Mouse (Mus musculus) heart, embryonic 11.5 days (tissue): ENCODE measurements around the gene Gpr107. TPM values are rescaled to one million over a fixed set of nuclear protein-coding genes. Genes with fewer than 3 reads are reported as not detected.
A peak's percentile ranks its signal among the peaks of the same experiment; 100 is the strongest.

Source experiments
- ATAC-seq: fragments of 200-750 bp; cut with Nextera tagmentation; replicated peaks from 2 replicates; pipeline ENCODE4 v1.8.0; 2017; ENCODE audit warnings: moderate library complexity; ENCODE audit not compliant: insufficient number of reproducible peaks, low FRiP score, low TSS enrichment
- H3K27ac ChIP-seq: fragments of 300-500 bp; sonication (generic); 2 replicates; pipeline ENCODE4 v1.5.1; 2014; ENCODE audit warnings: mild to moderate bottlenecking, low read depth, low read length
- H3K27me3 ChIP-seq: fragments of 300-500 bp; sonication (generic); 2 replicates; pipeline ENCODE4 v1.6.1; 2014; ENCODE audit warnings: mild to moderate bottlenecking, low read length, mixed read lengths; ENCODE audit not compliant: control insufficient read depth, insufficient read depth
- H3K36me3 ChIP-seq: fragments of 300-500 bp; sonication (generic); 2 replicates; pipeline ENCODE4 v1.6.1; 2014; ENCODE audit warnings: mild to moderate bottlenecking, low read length, moderate library complexity, mixed read lengths; ENCODE audit not compliant: control insufficient read depth, insufficient read depth
- H3K4me1 ChIP-seq: fragments of 300-500 bp; sonication (generic); 2 replicates; pipeline ENCODE4 v1.6.1; 2014; ENCODE audit warnings: low read length; ENCODE audit not compliant: control insufficient read depth, insufficient read depth
- H3K4me2 ChIP-seq: fragments of 300-500 bp; sonication (generic); 2 replicates; pipeline ENCODE4 v1.6.1; 2014; ENCODE audit warnings: mild to moderate bottlenecking, moderate library complexity
- H3K4me3 ChIP-seq: fragments of 300-500 bp; sonication (generic); 2 replicates; pipeline ENCODE4 v1.5.1; 2014; ENCODE audit warnings: low read depth, low read length
- H3K9ac ChIP-seq: fragments of 300-500 bp; sonication (generic); 2 replicates; pipeline ENCODE4 v1.6.1; 2014; ENCODE audit warnings: mild to moderate bottlenecking, low read depth, low read length, moderate library complexity
- H3K9me3 ChIP-seq: fragments of 300-500 bp; sonication (generic); replicated peaks from 2 replicates; pipeline ENCODE4 v1.6.1; 2016; ENCODE audit warnings: low read length; ENCODE audit not compliant: control insufficient read depth
- WGBS: fragments of 180-500 bp; shearing (Covaris S2); extraction: QIAGEN DNeasy Blood & Tissue Kit; methylation state at CpG from one replicate; pipeline ENCODE4 v1.1.7; 2014; ENCODE audit not compliant: insufficient replicate concordance; 5-methylcytosine and 5-hydroxymethylcytosine counted together
- polyA plus RNA-seq: library from polyadenylated mRNA; unstranded; fragments of >200 nt; fragmentation: Nextera tagmentation; extraction: Ambion mirVana; gene quantifications from 2 replicates; pipeline ENCODE4 v1.2.1, GENCODE M21; 2014

The Gpr107 gene
- polyA plus RNA-seq, 1 experiment from 2014 or later = 30.4 TPM

DNA sequence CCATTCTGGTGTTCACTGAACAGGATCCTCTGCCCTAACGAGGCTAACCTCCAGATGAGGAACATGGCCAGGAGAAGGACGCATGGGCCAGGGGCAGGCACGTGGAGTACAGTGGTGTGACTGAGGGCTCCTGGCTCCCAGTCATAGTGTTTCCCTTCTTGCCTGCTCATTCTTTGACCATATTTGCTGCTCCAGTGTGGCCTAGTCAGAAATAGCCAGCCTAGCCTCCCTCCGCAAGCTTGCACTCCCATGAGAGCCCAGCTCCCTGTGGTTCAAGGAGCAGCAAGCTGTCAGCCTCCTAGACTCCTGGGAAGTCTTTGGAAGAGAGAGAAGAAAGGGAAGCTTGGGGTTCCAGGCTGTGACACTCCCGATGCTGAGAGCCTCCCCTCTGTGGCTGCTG, 52.6 kb downstream of the Gpr107 start:
- H3K4me1 ChIP-seq = peaks cover 73% of the 10 kb centered on the region
- 57% methylated on average over 5 of the region's 5 CpGs for WGBS
- 0 out of 2 replicates have a peak overlapping the region, but pooled peaks have one; percentile 39 for H3K9ac ChIP-seq
- no peak for ATAC-seq
- no peak overlapping the region for H3K4me2 ChIP-seq
- H3K4me3 ChIP-seq = no peak overlapping the region
- no peaks in the 10 kb centered on the region for H3K27me3 ChIP-seq
- H3K9me3 ChIP-seq = no peaks in the 10 kb centered on the region
- 0 out of 2 replicates have a peak, but pooled peaks cover 7% of the 10 kb centered on the region for H3K36me3 ChIP-seq
- peak overlapping the region; percentile 18 for H3K27ac ChIP-seq

DNA sequence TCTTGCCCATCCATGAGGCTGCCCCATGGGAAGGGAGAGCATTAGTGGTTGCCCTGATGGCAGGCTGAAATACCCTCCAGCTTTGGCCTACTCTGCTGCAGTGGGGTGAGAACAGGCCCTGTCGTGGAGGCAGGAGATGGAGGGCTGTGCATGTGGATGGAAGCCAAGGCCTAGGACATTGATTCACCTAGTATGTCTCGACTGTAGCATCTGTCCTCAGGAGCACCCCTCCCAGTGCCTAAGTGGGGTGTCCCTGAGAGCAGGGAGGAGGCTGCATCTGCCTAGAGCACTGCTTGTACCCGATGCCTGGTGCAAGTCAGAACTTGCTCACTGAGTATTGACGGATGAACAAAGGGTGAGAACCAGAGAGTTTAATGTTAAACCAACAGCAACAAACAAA, 54.1 kb downstream of the Gpr107 start:
- 0 out of 2 replicates have a peak, but pooled peaks cover 4% of the 10 kb centered on the region for H3K36me3 ChIP-seq
- peak overlapping the region; percentile 41; the same call in 1 of the 2 replicates for H3K27ac ChIP-seq

DNA sequence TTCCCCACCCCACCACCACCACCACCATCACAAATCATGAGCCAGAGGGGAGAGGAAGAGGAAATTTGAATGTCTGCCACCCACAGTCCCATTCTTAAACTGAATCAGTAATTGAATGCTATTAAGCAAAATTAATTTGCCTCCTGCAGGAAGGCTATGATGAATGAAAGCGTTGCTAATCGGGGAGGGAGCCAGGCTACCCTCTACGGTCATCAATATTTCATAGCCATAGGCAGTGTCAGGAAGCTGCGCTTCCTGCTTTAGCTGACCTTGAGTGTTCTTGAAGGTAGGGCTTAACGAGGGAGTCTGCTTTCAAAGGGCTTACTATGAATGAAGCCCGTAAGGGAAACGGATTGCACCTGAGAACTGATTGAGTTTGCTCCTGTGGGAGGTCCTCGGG, 54.8 kb downstream of the Gpr107 start:
- Histone ChIP-seq H3K27me3 (no peaks in the 10 kb centered on the region), H3K4me3 (no peak overlapping the region), H3K4me1 (peaks cover 73% of the 10 kb centered on the region), H3K9me3 (no peaks in the 10 kb centered on the region), H3K27ac (peak overlapping the region; percentile 72; the same call in 1 of the 2 replicates), H3K36me3 (peaks cover 4% of the 10 kb centered on the region; the same call in 1 of the 2 replicates), H3K4me2 (no peak overlapping the region), H3K9ac (0 out of 2 replicates have a peak overlapping the region, but pooled peaks have one; percentile 28)
- ATAC-seq = no peak
- WGBS = 72% methylated on average over 8 of the region's 8 CpGs

More for the DNA sequence above, 54.1 kb downstream of the Gpr107 start:
- Histone ChIP-seq H3K9me3 (no peaks in the 10 kb centered on the region), H3K4me2 (no peak overlapping the region), H3K4me1 (peaks cover 73% of the 10 kb centered on the region), H3K9ac (no peak overlapping the region), H3K27me3 (no peaks in the 10 kb centered on the region), H3K4me3 (no peak overlapping the region)
- WGBS = 79% methylated on average over 4 of the region's 4 CpGs
- no peak for ATAC-seq

DNA sequence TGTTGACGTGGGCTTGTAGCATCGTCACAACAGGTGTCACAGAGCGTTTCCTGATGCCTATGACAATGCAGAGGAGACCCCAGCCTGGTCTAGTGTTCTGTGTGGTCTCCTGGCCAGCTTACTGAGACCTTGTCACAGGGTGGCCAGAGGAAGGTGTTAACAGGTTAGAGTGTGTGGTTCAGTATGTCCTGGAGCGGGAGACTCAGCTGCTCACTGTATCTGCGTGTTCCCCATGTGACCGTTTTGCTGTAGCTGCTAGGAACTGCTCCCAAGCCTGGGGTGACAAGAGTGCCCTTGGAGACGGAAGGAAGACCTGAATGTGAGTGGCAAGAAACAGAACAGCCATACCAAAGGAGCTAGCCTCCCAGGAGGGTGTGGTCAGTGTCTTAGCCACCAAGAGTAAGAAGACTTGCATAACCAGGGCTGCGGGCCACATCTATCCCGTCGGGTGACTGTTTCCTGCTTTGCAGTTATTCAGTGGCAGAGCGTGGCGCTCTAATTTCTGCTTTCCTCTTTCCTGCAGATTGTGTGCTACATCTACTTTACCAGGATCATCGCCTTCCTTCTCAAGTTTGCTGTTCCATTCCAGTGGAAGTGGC, 56.5 kb downstream of the Gpr107 start:
- peaks cover 74% of the 10 kb centered on the region for H3K4me1 ChIP-seq
- H3K4me3 ChIP-seq = no peak overlapping the region
- H3K36me3 ChIP-seq = peaks cover 6% of the 10 kb centered on the region; the same call in 1 of the 2 replicates
- 71% methylated on average over 13 of the region's 13 CpGs for WGBS
- no peak overlapping the region for H3K4me2 ChIP-seq
- no peak for ATAC-seq
- no peak overlapping the region for H3K9ac ChIP-seq
- H3K27me3 ChIP-seq = no peaks in the 10 kb centered on the region
- H3K9me3 ChIP-seq = no peaks in the 10 kb centered on the region
- H3K27ac ChIP-seq = peak overlapping the region; percentile 72

DNA sequence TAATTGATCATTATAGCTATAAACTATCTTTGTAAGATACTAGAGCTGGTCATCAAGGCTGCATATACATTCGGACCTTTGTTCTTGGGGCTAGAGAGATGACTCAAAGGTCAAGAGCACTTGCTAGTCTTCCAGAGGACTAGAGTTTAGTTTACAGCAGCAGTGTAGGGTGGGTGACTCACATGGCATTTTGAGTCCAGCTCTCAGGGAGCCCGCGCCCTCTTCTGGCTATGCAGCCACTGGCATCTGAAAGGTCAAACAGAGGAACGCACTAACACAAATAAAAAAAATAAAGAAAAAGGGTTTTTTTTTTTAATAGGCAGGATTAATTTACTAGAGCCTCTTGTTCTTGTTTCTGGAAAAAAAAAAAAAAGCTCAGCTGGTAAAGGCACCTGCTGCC, 57.4 kb downstream of the Gpr107 start:
- peaks cover 81% of the 10 kb centered on the region for H3K4me1 ChIP-seq
- H3K4me2 ChIP-seq = no peak overlapping the region
- WGBS = 82% methylated on average over 4 of the region's 4 CpGs
- no peaks in the 10 kb centered on the region for H3K27me3 ChIP-seq
- H3K4me3 ChIP-seq = no peak overlapping the region
- no peak for ATAC-seq
- H3K9me3 ChIP-seq = no peaks in the 10 kb centered on the region
- no peak overlapping the region for H3K9ac ChIP-seq
- peaks cover 6% of the 10 kb centered on the region; the same call in 1 of the 2 replicates for H3K36me3 ChIP-seq
- peak overlapping the region; percentile 93 for H3K27ac ChIP-seq

DNA sequence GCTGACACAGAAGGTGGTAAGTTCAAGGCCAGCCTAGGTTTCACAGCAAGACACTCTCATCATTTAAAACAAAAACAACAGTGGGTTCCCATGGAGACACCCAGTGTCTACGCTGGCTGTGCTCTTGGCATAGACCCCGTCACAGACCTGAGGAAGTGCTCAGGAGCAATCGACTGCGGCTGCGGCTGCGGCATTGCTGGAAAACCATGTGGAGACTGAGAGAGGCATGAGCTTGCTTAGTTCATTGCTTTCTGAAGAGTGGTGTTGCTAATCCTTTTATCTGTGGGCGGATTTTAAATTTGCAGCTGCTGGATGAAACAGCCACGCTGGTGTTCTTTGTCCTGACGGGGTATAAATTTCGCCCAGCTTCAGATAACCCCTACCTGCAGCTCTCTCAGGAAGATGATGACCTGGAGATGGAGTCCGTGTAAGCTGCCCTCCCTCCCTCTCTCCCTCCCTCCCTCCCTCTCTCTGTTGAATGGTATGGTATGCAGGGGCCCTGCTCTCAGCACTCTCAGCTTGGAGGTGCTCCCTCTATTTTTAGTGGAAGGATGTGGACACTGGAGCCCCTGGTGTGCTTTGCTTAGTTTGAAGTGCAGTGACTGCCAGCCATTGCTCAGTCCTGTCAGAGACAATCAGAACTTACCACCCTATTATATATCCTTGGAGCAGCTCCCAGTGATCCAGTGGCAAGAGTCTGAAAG, 58.2 kb downstream of the Gpr107 start:
- peak; percentile 50; the same call in 1 of the 2 replicates for ATAC-seq
- peaks cover 85% of the 10 kb centered on the region for H3K4me1 ChIP-seq
- WGBS = 54% methylated on average over 11 of the region's 11 CpGs
- peak overlapping the region; percentile 24 for H3K9ac ChIP-seq
- H3K4me3 ChIP-seq = peak overlapping the region; percentile 19; the same call in 1 of the 2 replicates
- H3K27me3 ChIP-seq = no peaks in the 10 kb centered on the region
- peaks cover 10% of the 10 kb centered on the region for H3K36me3 ChIP-seq
- H3K27ac ChIP-seq = peak overlapping the region; percentile 93
- H3K9me3 ChIP-seq = no peaks in the 10 kb centered on the region
- peak overlapping the region; percentile 46 for H3K4me2 ChIP-seq

DNA sequence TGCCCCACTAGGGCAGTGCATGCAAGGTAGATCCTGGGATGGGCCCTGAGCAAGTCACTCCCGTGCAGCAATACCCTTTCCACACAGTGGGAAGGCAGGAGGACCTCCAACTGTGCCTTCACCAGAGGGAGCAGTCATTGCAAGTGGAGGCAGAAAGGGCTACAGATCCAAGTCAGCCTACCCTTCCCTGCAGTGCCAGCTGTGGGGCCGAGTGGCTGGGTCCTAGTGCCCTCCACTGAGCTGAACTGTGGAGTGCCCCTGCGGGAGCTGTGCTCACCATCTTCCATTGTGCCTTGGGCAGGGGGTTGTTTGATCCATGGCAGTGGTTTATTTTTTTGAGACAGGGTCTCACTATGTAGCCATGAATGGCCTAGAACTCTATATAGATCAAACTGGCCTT, 59.1 kb downstream of the Gpr107 start:
- no peak for ATAC-seq
- Histone ChIP-seq H3K4me1 (peaks cover 82% of the 10 kb centered on the region), H3K36me3 (peaks cover 12% of the 10 kb centered on the region), H3K27ac (peak overlapping the region; percentile 93), H3K4me3 (no peak overlapping the region), H3K27me3 (no peaks in the 10 kb centered on the region), H3K9me3 (no peaks in the 10 kb centered on the region), H3K4me2 (peak overlapping the region; percentile 46), H3K9ac (peak overlapping the region; percentile 53; the same call in 1 of the 2 replicates)
- WGBS = 52% methylated on average over 3 of the region's 3 CpGs

DNA sequence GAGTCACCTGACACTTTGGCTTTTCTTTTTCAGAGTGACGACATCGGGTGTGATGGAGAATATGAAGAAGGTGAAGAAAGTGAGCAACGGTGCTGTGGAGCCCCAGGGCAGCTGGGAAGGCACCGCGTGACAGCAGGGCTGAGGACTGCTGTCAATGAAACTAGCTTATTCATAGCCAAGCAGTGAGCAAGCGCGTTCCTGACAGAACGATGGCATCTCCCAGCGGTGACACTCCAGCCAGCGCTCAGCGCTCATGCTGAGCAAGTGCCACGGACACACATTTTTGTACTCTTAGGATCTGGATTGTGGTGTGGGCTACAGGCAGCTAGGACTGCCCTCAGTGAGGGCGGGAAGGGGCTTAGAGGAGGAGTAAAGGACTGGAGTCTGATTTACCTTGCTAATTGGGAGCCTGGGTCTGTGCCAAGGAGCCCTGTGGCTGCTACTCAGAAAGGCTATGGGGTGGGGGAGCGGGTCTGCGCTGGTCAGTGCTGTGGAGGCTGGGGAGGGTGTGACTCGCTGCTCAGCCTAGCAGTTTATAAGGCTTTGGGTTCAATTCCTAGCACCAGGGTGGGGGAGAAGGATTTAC, 62.2 kb downstream of the Gpr107 start:
- Histone ChIP-seq H3K9ac (0 out of 2 replicates have a peak overlapping the region, but pooled peaks have one; percentile 22), H3K27ac (peak overlapping the region; percentile 57), H3K4me2 (no peak overlapping the region), H3K4me3 (no peak overlapping the region), H3K4me1 (peaks cover 57% of the 10 kb centered on the region), H3K36me3 (peaks cover 8% of the 10 kb centered on the region), H3K27me3 (no peaks in the 10 kb centered on the region), H3K9me3 (no peaks in the 10 kb centered on the region)
- WGBS = 67% methylated on average over 16 of the region's 16 CpGs
- ATAC-seq = no peak
